Mouse (Mus musculus) intestine, embryonic 14.5 days (tissue): ENCODE measurements around the gene Crygn. TPM values are rescaled to one million over a fixed set of nuclear protein-coding genes. Genes with fewer than 3 reads are reported as not detected.

Experiments
- ATAC-seq: fragments of 200-750 bp; cut with Nextera tagmentation; replicated peaks from 2 replicates; pipeline ENCODE4 v1.8.0; 2017; ENCODE audit warnings: low read depth, moderate number of reproducible peaks, moderate TSS enrichment, moderate library complexity; ENCODE audit not compliant: low FRiP score, low TSS enrichment
- DNase-seq: peaks from one replicate; pipeline ENCODE4 v3.0.0-alpha.2; 2018; ENCODE audit warnings: low spot score
- H3K27ac ChIP-seq: fragments of 300-500 bp; sonication (generic); 2 replicates; pipeline ENCODE4 v1.5.1; 2014; ENCODE audit warnings: low read depth, mild to moderate bottlenecking, control low read depth
- H3K27me3 ChIP-seq: fragments of 300-500 bp; sonication (generic); replicated peaks from 2 replicates; pipeline ENCODE4 v1.6.1; 2014; ENCODE audit warnings: low read length, control low read depth; ENCODE audit not compliant: control insufficient read depth, insufficient read depth
- H3K36me3 ChIP-seq: fragments of 300-500 bp; sonication (generic); 2 replicates; pipeline ENCODE4 v1.6.1; 2014; ENCODE audit warnings: low read length, control low read depth; ENCODE audit not compliant: control insufficient read depth, insufficient read depth
- H3K4me1 ChIP-seq: fragments of 300-500 bp; sonication (generic); replicated peaks from 2 replicates; pipeline ENCODE4 v1.6.1; 2014; ENCODE audit warnings: low read length, control low read depth, mixed read lengths; ENCODE audit not compliant: control insufficient read depth, insufficient read depth
- H3K4me2 ChIP-seq: fragments of 300-500 bp; sonication (generic); 2 replicates; pipeline ENCODE4 v1.6.1; 2014; ENCODE audit warnings: low read length
- H3K4me3 ChIP-seq: fragments of 300-500 bp; sonication (generic); 2 replicates; pipeline ENCODE4 v1.5.1; 2014; ENCODE audit warnings: low read depth, low read length, control low read depth, mixed read lengths
- H3K9ac ChIP-seq: fragments of 300-500 bp; sonication (generic); 2 replicates; pipeline ENCODE4 v1.6.1; 2014; ENCODE audit warnings: mild to moderate bottlenecking, low read length
- H3K9me3 ChIP-seq: fragments of 300-500 bp; sonication (generic); 2 replicates; pipeline ENCODE4 v1.6.1; 2016; ENCODE audit warnings: low read length, control low read depth; ENCODE audit not compliant: control insufficient read depth
- WGBS: fragments of 180-500 bp; shearing (Covaris S2); extraction: QIAGEN DNeasy Blood & Tissue Kit; methylation state at CpG from one replicate; pipeline ENCODE4 v1.1.7; 2014; 5-methylcytosine and 5-hydroxymethylcytosine counted together
- polyA plus RNA-seq: library from polyadenylated mRNA; unstranded; fragments of >200 nt; fragmentation: Nextera tagmentation; extraction: Ambion mirVana; gene quantifications from 2 replicates; pipeline ENCODE4 v1.2.1, GENCODE M21; 2014

The Crygn gene
- polyA plus RNA-seq, 1 experiment from 2014 or later = 2.3 TPM

GRCm38 (mm10) chr5:24713199-24713598, 44.6 kb downstream of the Crygn start:
- Histone ChIP-seq H3K9me3 (peaks cover 7% of the 10 kb centered on the region; the same call in 1 of the 2 replicates), H3K36me3 (peaks cover 62% of the 10 kb centered on the region), H3K4me1 (no peaks in the 10 kb centered on the region), H3K27ac (no peak overlapping the region), H3K4me3 (no peak overlapping the region), H3K9ac (no peak overlapping the region), H3K27me3 (no peaks in the 10 kb centered on the region), H3K4me2 (no peak overlapping the region)
- ATAC-seq (no peak), DNase-seq (no peak)
- WGBS = 74% methylated on average over 2 of the region's 2 CpGs

GRCm38 (mm10) chr5:24711615-24712014, 46.2 kb downstream of the Crygn start:
- no peaks in the 10 kb centered on the region for H3K27me3 ChIP-seq
- H3K4me3 ChIP-seq = no peak overlapping the region
- no peak overlapping the region for H3K4me2 ChIP-seq
- DNase-seq (no peak), ATAC-seq (no peak)
- H3K27ac ChIP-seq = no peak overlapping the region
- peaks cover 69% of the 10 kb centered on the region for H3K36me3 ChIP-seq
- no peak overlapping the region for H3K9ac ChIP-seq
- WGBS = 98% methylated on average over 6 of the region's 6 CpGs
- peaks cover 7% of the 10 kb centered on the region; the same call in 1 of the 2 replicates for H3K9me3 ChIP-seq
- no peaks in the 10 kb centered on the region for H3K4me1 ChIP-seq

GRCm38 (mm10) chr5:24709962-24710361, 47.8 kb downstream of the Crygn start:
- DNase-seq (no peak), ATAC-seq (no peak)
- Histone ChIP-seq H3K4me3 (no peak overlapping the region), H3K9ac (no peak overlapping the region), H3K4me1 (no peaks in the 10 kb centered on the region), H3K36me3 (peaks cover 81% of the 10 kb centered on the region), H3K9me3 (peaks cover 7% of the 10 kb centered on the region; the same call in 1 of the 2 replicates), H3K27me3 (no peaks in the 10 kb centered on the region), H3K4me2 (no peak overlapping the region), H3K27ac (no peak overlapping the region)
- 68% methylated on average over 2 of the region's 2 CpGs for WGBS

GRCm38 (mm10) chr5:24704615-24705014, 53.2 kb downstream of the Crygn start:
- Histone ChIP-seq H3K9me3 (no peaks in the 10 kb centered on the region), H3K4me1 (no peaks in the 10 kb centered on the region), H3K4me2 (no peak overlapping the region), H3K9ac (no peak overlapping the region), H3K36me3 (peaks cover 94% of the 10 kb centered on the region), H3K27ac (no peak overlapping the region), H3K27me3 (no peaks in the 10 kb centered on the region), H3K4me3 (no peak overlapping the region)
- DNase-seq (no peak), ATAC-seq (no peak)
- WGBS = 91% methylated on average over 8 of the region's 8 CpGs

- DNase-seq = no peak
- H3K27ac ChIP-seq = no peak overlapping the region
- H3K36me3 ChIP-seq = peaks cover 96% of the 10 kb centered on the region
Observed at GRCm38 (mm10) chr5:24701271-24701670, 56.5 kb downstream of the Crygn start.

More at GRCm38 (mm10) chr5:24701271-24701670, 56.5 kb downstream of the Crygn start:
- Histone ChIP-seq H3K4me2 (no peak overlapping the region), H3K9me3 (no peaks in the 10 kb centered on the region), H3K27me3 (no peaks in the 10 kb centered on the region), H3K9ac (no peak overlapping the region), H3K4me3 (no peak overlapping the region), H3K4me1 (no peaks in the 10 kb centered on the region)
- 76% methylated on average over 3 of the region's 3 CpGs for WGBS
- no peak for ATAC-seq

Other genes starting within 250 kb of the Crygn start
- gene Gbx1, start 230.8 kb downstream of the Crygn start, polyA plus RNA-seq = 0.07 TPM in 1 of 2 replicates, not detected in the other
- 0.28 and 0.32 TPM in 2 replicates for gene Asb10, start 217.0 kb downstream of the Crygn start, polyA plus RNA-seq
- gene 4931409K22Rik, start 201.2 kb downstream of the Crygn start, polyA plus RNA-seq = 0.15 TPM in 1 of 2 replicates, not detected in the other
- gene Abcf2, start 180.5 kb downstream of the Crygn start, polyA plus RNA-seq = 97.6 and 98.4 TPM in 2 replicates
- gene Chpf2, start 171.3 kb downstream of the Crygn start, polyA plus RNA-seq = 8.6 and 10.6 TPM in 2 replicates
- 26.2 and 27.5 TPM in 2 replicates for gene Smarcd3, start 133.6 kb downstream of the Crygn start, polyA plus RNA-seq
- 34.0 and 36.6 TPM in 2 replicates for gene Nub1, start 72.5 kb downstream of the Crygn start, polyA plus RNA-seq
- 17.6 and 18.7 TPM in 2 replicates for gene Wdr86, start 27.3 kb downstream of the Crygn start, polyA plus RNA-seq
- 198 and 224 TPM in 2 replicates for gene Rheb, start 84.6 kb upstream of the Crygn start, polyA plus RNA-seq